Mouse (Mus musculus): ENCODE data around the gene Fanci. TPM values are rescaled to one million over a fixed set of nuclear protein-coding genes. Genes with fewer than 3 reads are reported as not detected.

Gene Fanci
- total and polyA plus RNA-seq, 3 experiments, result 14.9 to 25.0 (median 20.0) TPM

- Histone ChIP-seq H3K27me3 (replicated peaks) (no peaks in the 10 kb centered on the region), H3K79me2 (replicated peaks; ENCODE audit: control insufficient read depth, extremely low read depth, insufficient read depth, poor library complexity, severe bottlenecking) (no peaks in the 10 kb centered on the region), H3K27ac (ENCODE audit: insufficient read depth, low read depth) (no peak overlapping the region), H3K36me3 (replicated peaks in 1 of 2; ENCODE audit: control insufficient read depth in 1 of 2, insufficient read depth in 1 of 2, low read length in 1 of 2) (peaks cover 7 to 71% of the 10 kb centered on the region in 2 experiments), H3K9me3 (replicated peaks; ENCODE audit: low read length) (no peaks in the 10 kb centered on the region), H3K9ac (ENCODE audit: insufficient read depth, low read depth) (no peak overlapping the region), H3K4me3 (replicated peaks in 1 of 3; ENCODE audit: low read depth in 2 of 3, low read length in 2 of 3, poor library complexity in 1 of 3) (no peak overlapping the region), H3K4me1 (ENCODE audit: control insufficient read depth in 1 of 2, insufficient read depth in 2 of 2) (peaks cover 4 to 17% of the 10 kb centered on the region in 2 experiments), H3K4me2 (ENCODE audit: insufficient read depth, low read depth, poor library complexity, severe bottlenecking) (no peak overlapping the region)
- TF ChIP-seq RAD21 (IDR thresholded peaks at IDR 0.05; ENCODE audit: low read depth, low read length) (no peak), SIN3A (IDR thresholded peaks at IDR 0.05; ENCODE audit: low read length) (no peak), TBP (conservative IDR thresholded peaks at IDR 0.05; ENCODE audit: low read depth, low read length) (no peak), MXI1 (IDR thresholded peaks at IDR 0.05; ENCODE audit: low read depth, low read length) (no peak), JUN (IDR thresholded peaks at IDR 0.05; ENCODE audit: insufficient read depth, low read depth, low read length) (no peak), E2F4 (IDR thresholded peaks at IDR 0.05; ENCODE audit: insufficient replicate concordance, low read depth, low read length) (no peak), POLR2AphosphoS2 (IDR thresholded peaks at IDR 0.05; ENCODE audit: low read depth, low read length) (no peak), MAZ (IDR thresholded peaks at IDR 0.05; ENCODE audit: low read depth, low read length) (no peak), MEF2A (IDR thresholded peaks at IDR 0.05; ENCODE audit: borderline replicate concordance, low read depth, low read length) (no peak)
- dilution Hi-C loops (cut with MboI; ENCODE audit: extremely low pct_ligation_motif_present, extremely low pct_unique_long_range_greater_than_20kb, low sequenced_read_pairs) (no loop called here), in situ Hi-C loops (cut with MboI; ENCODE audit: low pct_ligation_motif_present, low pct_unique_long_range_greater_than_20kb, low sequenced_read_pairs) (no loop called here)
- DNase-seq (ENCODE audit: extremely low read depth), result no peak
Measured at GRCm38 (mm10) chr7:79397446-79397963, 5.8 kb downstream of the Fanci start.

GRCm38 (mm10) chr7:79398426-79398825 lies 6.7 kb downstream of the Fanci start:
- Histone ChIP-seq H3K27ac (ENCODE audit: insufficient read depth, low read depth) (no peak overlapping the region), H3K9me3 (replicated peaks; ENCODE audit: low read length) (no peaks in the 10 kb centered on the region), H3K27me3 (replicated peaks) (no peaks in the 10 kb centered on the region), H3K4me3 (replicated peaks in 1 of 3; ENCODE audit: low read depth in 2 of 3, low read length in 2 of 3, poor library complexity in 1 of 3) (no peak overlapping the region), H3K9ac (ENCODE audit: insufficient read depth, low read depth) (no peak overlapping the region), H3K4me1 (ENCODE audit: control insufficient read depth in 1 of 2, insufficient read depth in 2 of 2) (peaks cover 4 to 15% of the 10 kb centered on the region in 2 experiments), H3K79me2 (replicated peaks; ENCODE audit: control insufficient read depth, extremely low read depth, insufficient read depth, poor library complexity, severe bottlenecking) (no peaks in the 10 kb centered on the region), H3K36me3 (replicated peaks in 1 of 2; ENCODE audit: control insufficient read depth in 1 of 2, insufficient read depth in 1 of 2, low read length in 1 of 2) (peaks cover 13 to 79% of the 10 kb centered on the region in 2 experiments), H3K4me2 (ENCODE audit: insufficient read depth, low read depth, poor library complexity, severe bottlenecking) (no peak overlapping the region)
- in situ Hi-C loops (cut with MboI; ENCODE audit: low pct_ligation_motif_present, low pct_unique_long_range_greater_than_20kb, low sequenced_read_pairs) (no loop called here), dilution Hi-C loops (cut with MboI; ENCODE audit: extremely low pct_ligation_motif_present, extremely low pct_unique_long_range_greater_than_20kb, low sequenced_read_pairs) (no loop called here)
- DNase-seq (ENCODE audit: extremely low read depth), result no peak
- TF ChIP-seq MAX (IDR thresholded peaks at IDR 0.05; ENCODE audit: low read length), result no peak
- no peak for TF ChIP-seq ELF1 (IDR thresholded peaks at IDR 0.05; ENCODE audit: low read depth, low read length)
- TF ChIP-seq RCOR1 (conservative IDR thresholded peaks at IDR 0.05; ENCODE audit: low read depth, low read length), result no peak
- no peak for TF ChIP-seq JUN (IDR thresholded peaks at IDR 0.05; ENCODE audit: insufficient read depth, low read depth, low read length)

- TF ChIP-seq SMC3 (IDR thresholded peaks at IDR 0.05; ENCODE audit: low read depth, low read length) (no peak), USF2 (conservative IDR thresholded peaks at IDR 0.05; ENCODE audit: low read depth, low read length) (no peak), ELF1 (IDR thresholded peaks at IDR 0.05; ENCODE audit: low read depth, low read length) (no peak), ZMIZ1 (IDR thresholded peaks at IDR 0.05; ENCODE audit: low read depth, low read length) (no peak), MXI1 (IDR thresholded peaks at IDR 0.05; ENCODE audit: low read depth, low read length) (no peak), NELFE (IDR thresholded peaks at IDR 0.05; ENCODE audit: low read depth, low read length) (no peak), MAFK (IDR thresholded peaks at IDR 0.05; ENCODE audit: insufficient replicate concordance, low read length) (no peak), ETS1 (conservative IDR thresholded peaks at IDR 0.05; ENCODE audit: low read depth, low read length) (no peak), KAT2A (IDR thresholded peaks at IDR 0.05; ENCODE audit: insufficient replicate concordance, low read length) (no peak), MAZ (IDR thresholded peaks at IDR 0.05; ENCODE audit: low read depth, low read length) (no peak), ZNF384 (IDR thresholded peaks at IDR 0.05; ENCODE audit: low read depth, low read length) (no peak), MEF2A (IDR thresholded peaks at IDR 0.05; ENCODE audit: borderline replicate concordance, low read depth, low read length) (no peak), EP300 (IDR thresholded peaks at IDR 0.05; ENCODE audit: low read length) (no peak), CHD2 (IDR thresholded peaks at IDR 0.05; ENCODE audit: low read length) (no peak), ZKSCAN1 (IDR thresholded peaks at IDR 0.05; ENCODE audit: borderline replicate concordance, low read depth, low read length) (no peak)
- Histone ChIP-seq H3K9ac (ENCODE audit: insufficient read depth, low read depth) (no peak overlapping the region), H3K4me2 (ENCODE audit: insufficient read depth, low read depth, poor library complexity, severe bottlenecking) (no peak overlapping the region), H3K27ac (ENCODE audit: insufficient read depth, low read depth) (no peak overlapping the region), H3K4me1 (ENCODE audit: control insufficient read depth in 1 of 2, insufficient read depth in 2 of 2) (peaks cover 1 to 9% of the 10 kb centered on the region in 2 experiments), H3K79me2 (replicated peaks; ENCODE audit: control insufficient read depth, extremely low read depth, insufficient read depth, poor library complexity, severe bottlenecking) (no peaks in the 10 kb centered on the region), H3K9me3 (replicated peaks; ENCODE audit: low read length) (no peaks in the 10 kb centered on the region), H3K36me3 (replicated peaks in 1 of 2; ENCODE audit: control insufficient read depth in 1 of 2, insufficient read depth in 1 of 2, low read length in 1 of 2) (peaks cover 16 to 81% of the 10 kb centered on the region in 2 experiments), H3K4me3 (replicated peaks in 1 of 3; ENCODE audit: low read depth in 2 of 3, low read length in 2 of 3, poor library complexity in 1 of 3) (no peak overlapping the region), H3K27me3 (replicated peaks) (no peaks in the 10 kb centered on the region)
- in situ Hi-C loops (cut with MboI; ENCODE audit: low pct_ligation_motif_present, low pct_unique_long_range_greater_than_20kb, low sequenced_read_pairs) (no loop called here), dilution Hi-C loops (cut with MboI; ENCODE audit: extremely low pct_ligation_motif_present, extremely low pct_unique_long_range_greater_than_20kb, low sequenced_read_pairs) (no loop called here)
- no peak for DNase-seq (ENCODE audit: extremely low read depth)
Measured at GRCm38 (mm10) chr7:79398971-79399370, 7.2 kb downstream of the Fanci start.
